In genomic region chr11:120784064-120784791, GRCm38 (mm10) we compare ENCODE assay signal across 8 mouse cellular contexts. TPM values are rescaled to one million over a fixed set of nuclear protein-coding genes. Genes with fewer than 3 reads are reported as not detected.
DNase-seq lines count a peak whose midpoint lies in the region; ATAC-seq and TF ChIP-seq lines count a peak whose summit lies in the region.

Rfng (minus strand) TSS chr11:120784207.
Gps1 (plus strand) TSS chr11:120784272.

- WGBS in heart, embryonic 15.5 days: 0% methylated on average over 107 of the region's 107 CpGs
- WGBS in liver, embryonic 16.5 days (ENCODE audit: insufficient replicate concordance): 0% methylated on average over 75 of the region's 107 CpGs
- under 1% methylated on average over 81 of the region's 107 CpGs for WGBS in neural tube, embryonic 14.5 days

- peaks cover 37% of the 10 kb centered on the region for H3K36me3 ChIP-seq in heart, embryonic 15.5 days
- H3K36me3 ChIP-seq in liver, embryonic 16.5 days (ENCODE audit: control insufficient read depth, insufficient read depth): peaks cover 11% of the 10 kb centered on the region
- H3K36me3 ChIP-seq in neural tube, embryonic 14.5 days (ENCODE audit: control insufficient read depth, insufficient read depth, low read length): peaks cover 20% of the 10 kb centered on the region; the same call in 1 of the 2 replicates
- peaks cover 6% of the 10 kb centered on the region for H3K36me3 ChIP-seq in testis, adult 2 months (ENCODE audit: control insufficient read depth, insufficient read depth, low read length)

- peak; percentile 55 for DNase-seq in brain, embryonic 18.5 days (ENCODE audit: low read depth, low spot score)
- DNase-seq in kidney, postnatal 25 days: peak; percentile 85 to 93

- H3K4me3 ChIP-seq in heart, embryonic 15.5 days: peak within 1 kb of the TSS; percentile 95
- H3K4me3 ChIP-seq in liver, embryonic 16.5 days (ENCODE audit: low read depth, low read length): peak within 1 kb of the TSS; percentile 87
- H3K4me3 ChIP-seq in neural tube, embryonic 14.5 days (ENCODE audit: low read depth, low read length): peak within 1 kb of the TSS; percentile 96
- peak within 1 kb of the TSS; percentile 99 for H3K4me3 ChIP-seq in testis, adult 2 months (ENCODE audit: control insufficient read depth, low read depth, low read length)

- TF ChIP-seq POLR2A in testis, adult 2 months (IDR thresholded peaks at IDR 0.05; ENCODE audit: control insufficient read depth, low read depth, low read length): peak; percentile 32; the same call in 1 of the 2 replicates

- H3K27ac ChIP-seq in heart, embryonic 15.5 days: peak within 1 kb of the TSS; percentile 48
- peak within 1 kb of the TSS; percentile 78 for H3K27ac ChIP-seq in liver, embryonic 16.5 days (ENCODE audit: low read length)
- H3K27ac ChIP-seq in neural tube, embryonic 14.5 days (ENCODE audit: low read depth, low read length): peak within 1 kb of the TSS; percentile 84
- H3K27ac ChIP-seq in testis, adult 2 months (ENCODE audit: control insufficient read depth, insufficient read depth, low read depth, low read length): peak within 1 kb of the TSS; percentile 97

- ATAC-seq in CD4-positive, CD25-positive, alpha-beta regulatory T cell, adult 4 months: peak; percentile 96
- ATAC-seq in erythroid progenitor cell, adult 5-6 weeks (replicated peaks; ENCODE audit: low FRiP score, poor library complexity, severe bottlenecking): peak; percentile 77
- ATAC-seq in heart, embryonic 15.5 days (replicated peaks; ENCODE audit: insufficient number of reproducible peaks, insufficient read depth, low FRiP score, low read depth): peak; percentile 78
- peak; percentile 82 for ATAC-seq in liver, embryonic 16.5 days (ENCODE audit: low read depth)
- peak; percentile 88 for ATAC-seq in neural tube, embryonic 14.5 days (ENCODE audit: low read depth)

- no peaks in the 10 kb centered on the region for H3K27me3 ChIP-seq in heart, embryonic 15.5 days
- no peaks in the 10 kb centered on the region for H3K27me3 ChIP-seq in liver, embryonic 16.5 days (ENCODE audit: control insufficient read depth, insufficient read depth, low read depth, low read length)
- no peaks in the 10 kb centered on the region for H3K27me3 ChIP-seq in neural tube, embryonic 14.5 days (ENCODE audit: control insufficient read depth, insufficient read depth, low read length)
- no peaks in the 10 kb centered on the region for H3K27me3 ChIP-seq in testis, adult 2 months (ENCODE audit: control insufficient read depth, insufficient read depth, low read length)

- H3K9me3 ChIP-seq in heart, embryonic 15.5 days (replicated peaks): no peaks in the 10 kb centered on the region
- no peaks in the 10 kb centered on the region for H3K9me3 ChIP-seq in liver, embryonic 16.5 days (replicated peaks; ENCODE audit: control insufficient read depth, low read length)
- H3K9me3 ChIP-seq in neural tube, embryonic 14.5 days (ENCODE audit: control insufficient read depth, low read length): no peaks in the 10 kb centered on the region

- H3K4me1 ChIP-seq in heart, embryonic 15.5 days (replicated peaks): peaks cover 15% of the 10 kb centered on the region
- peaks cover 19% of the 10 kb centered on the region for H3K4me1 ChIP-seq in liver, embryonic 16.5 days (ENCODE audit: control insufficient read depth, low read depth, low read length)
- H3K4me1 ChIP-seq in neural tube, embryonic 14.5 days (ENCODE audit: control insufficient read depth, insufficient read depth, low read length): peaks cover 19% of the 10 kb centered on the region
- H3K4me1 ChIP-seq in testis, adult 2 months (ENCODE audit: control insufficient read depth, insufficient read depth, low read length): peaks cover 14% of the 10 kb centered on the region

- no peak for TF ChIP-seq CTCF in testis, adult 2 months (IDR thresholded peaks at IDR 0.05; ENCODE audit: control insufficient read depth, insufficient read depth, insufficient replicate concordance, low read depth, low read length)

- H3K9ac ChIP-seq in heart, embryonic 15.5 days: peak within 1 kb of the TSS; percentile 85
- peak within 1 kb of the TSS; percentile 95 for H3K9ac ChIP-seq in liver, embryonic 16.5 days (ENCODE audit: low read depth, low read length)
- H3K9ac ChIP-seq in neural tube, embryonic 14.5 days (replicated peaks; ENCODE audit: low read depth, low read length): peak within 1 kb of the TSS; percentile 88

- peak within 1 kb of the TSS; percentile 97 for H3K4me2 ChIP-seq in heart, embryonic 15.5 days
- peak within 1 kb of the TSS; percentile 99 for H3K4me2 ChIP-seq in liver, embryonic 16.5 days (ENCODE audit: low read depth, low read length)
- peak within 1 kb of the TSS; percentile 95 for H3K4me2 ChIP-seq in neural tube, embryonic 14.5 days (ENCODE audit: low read depth, low read length)

RNA-seq across cellular contexts. Expression of gene Rfng, which starts in this region (rescaled TPM):
- 1 to 10 TPM; 2.8 to 4.1 TPM for polyA plus RNA-seq in CD4-positive, CD25-positive, alpha-beta regulatory T cell, adult 4 months (2017; shearing (Covaris generic))
- total RNA-seq in erythroid progenitor cell, adult 5-6 weeks (2015; ENCODE audit: low replicate concordance): 3.2 and 6.7 TPM in 2 replicates
- total RNA-seq in erythroid progenitor cell, adult 5-6 weeks (2017; ENCODE audit: low replicate concordance): 0.91 and 1.3 TPM in 2 replicates
- 21.1 and 30.8 TPM in 2 replicates for polyA plus RNA-seq in heart, embryonic 15.5 days (2015; fragmentation: Nextera tagmentation; extraction: Ambion mirVana)
- 8.6 and 11.5 TPM in 2 replicates for polyA plus RNA-seq in liver, embryonic 16.5 days (2015; fragmentation: Nextera tagmentation; extraction: Ambion mirVana)
- 89.6 and 91.1 TPM in 2 replicates for polyA plus RNA-seq in neural tube, embryonic 14.5 days (2014; fragmentation: Nextera tagmentation; extraction: Ambion mirVana)
- polyA plus RNA-seq in testis, adult 2 months (2012; rRNA removed): 11.1 and 11.3 TPM in 2 replicates

RNA-seq across cellular contexts. Expression of gene Gps1, which starts in this region (rescaled TPM):
- polyA plus RNA-seq in CD4-positive, CD25-positive, alpha-beta regulatory T cell, adult 4 months (2017; shearing (Covaris generic)): 100 to 1,000 TPM; 126 to 160 TPM
- 31.4 and 39.0 TPM in 2 replicates for total RNA-seq in erythroid progenitor cell, adult 5-6 weeks (2015; ENCODE audit: low replicate concordance)
- 17.6 and 19.9 TPM in 2 replicates for total RNA-seq in erythroid progenitor cell, adult 5-6 weeks (2017; ENCODE audit: low replicate concordance)
- 113 and 134 TPM in 2 replicates for polyA plus RNA-seq in heart, embryonic 15.5 days (2015; fragmentation: Nextera tagmentation; extraction: Ambion mirVana)
- 61.6 and 64.7 TPM in 2 replicates for polyA plus RNA-seq in liver, embryonic 16.5 days (2015; fragmentation: Nextera tagmentation; extraction: Ambion mirVana)
- polyA plus RNA-seq in neural tube, embryonic 14.5 days (2014; fragmentation: Nextera tagmentation; extraction: Ambion mirVana): 302 and 312 TPM in 2 replicates
- polyA plus RNA-seq in testis, adult 2 months (2012; rRNA removed): 233 and 245 TPM in 2 replicates

Comparison
In these comparisons a context has a peak if more than half of its experiments do, and no peak if none do; other contexts are left out.
1. Peak in every context shown above with its lines: DNase-seq, ATAC-seq, H3K4me3 ChIP-seq and H3K27ac ChIP-seq.